Mouse (Mus musculus) lung, embryonic 14.5 days (tissue): ENCODE measurements around the gene Washc2. TPM values are rescaled to one million over a fixed set of nuclear protein-coding genes. Genes with fewer than 3 reads are reported as not detected.
"Not testable (repeated sequence)": the region's sequence is repeated elsewhere in the genome, so short reads cannot be mapped to it uniquely, and the experiment has no call there.

Experiments used
- ATAC-seq: fragments of 200-750 bp; cut with Nextera tagmentation; 2 replicates; pipeline ENCODE4 v1.8.0; 2017; ENCODE audit warnings: mild to moderate bottlenecking, moderate TSS enrichment, moderate library complexity; ENCODE audit not compliant: insufficient read depth
- DNase-seq: peaks from one replicate; pipeline ENCODE4 v3.0.0-alpha.2; 2015
- H3K27ac ChIP-seq: fragments of 300-500 bp; sonication (generic); 2 replicates; pipeline ENCODE4 v1.5.1; 2014; ENCODE audit warnings: low read depth, mild to moderate bottlenecking, moderate library complexity
- H3K27me3 ChIP-seq: fragments of 300-500 bp; sonication (generic); 2 replicates; pipeline ENCODE4 v1.6.1; 2014; ENCODE audit warnings: low read length, control low read depth; ENCODE audit not compliant: insufficient read depth
- H3K36me3 ChIP-seq: fragments of 300-500 bp; sonication (generic); 2 replicates; pipeline ENCODE4 v1.6.1; 2014; ENCODE audit warnings: control low read depth; ENCODE audit not compliant: insufficient read depth
- H3K4me1 ChIP-seq: fragments of 300-500 bp; sonication (generic); 2 replicates; pipeline ENCODE4 v1.6.1; 2014; ENCODE audit warnings: antibody characterized with exemption, control low read depth; ENCODE audit not compliant: insufficient read depth
- H3K4me2 ChIP-seq: fragments of 300-500 bp; sonication (generic); 2 replicates; pipeline ENCODE4 v1.6.1; 2014; ENCODE audit warnings: mild to moderate bottlenecking
- H3K4me3 ChIP-seq: fragments of 300-500 bp; sonication (generic); 2 replicates; pipeline ENCODE4 v1.5.1; 2014; ENCODE audit warnings: low read depth, low read length
- H3K9ac ChIP-seq: fragments of 300-500 bp; sonication (generic); 2 replicates; pipeline ENCODE4 v1.6.1; 2014
- H3K9me3 ChIP-seq: fragments of 300-500 bp; sonication (generic); 2 replicates; pipeline ENCODE4 v1.6.1; 2016; ENCODE audit warnings: low read depth, low read length, control low read depth
- CTCF ChIP-seq: IDR thresholded peaks from 2 replicates; pipeline ENCODE4 v1.5.1; 2016; ENCODE audit warnings: antibody characterized with exemption, low read depth
- WGBS: fragments of 180-500 bp; shearing (Covaris S2); extraction: QIAGEN DNeasy Blood & Tissue Kit; methylation state at CpG from one replicate; pipeline ENCODE4 v1.1.7; 2014; 5-methylcytosine and 5-hydroxymethylcytosine counted together
- polyA plus RNA-seq: library from polyadenylated mRNA; unstranded; fragments of >200 nt; fragmentation: Nextera tagmentation; extraction: Ambion mirVana; gene quantifications from 2 replicates; pipeline ENCODE4 v1.2.1, GENCODE M21; 2014

The Washc2 gene
- polyA plus RNA-seq, 1 experiment from 2014 or later: 42.4 TPM

DNA sequence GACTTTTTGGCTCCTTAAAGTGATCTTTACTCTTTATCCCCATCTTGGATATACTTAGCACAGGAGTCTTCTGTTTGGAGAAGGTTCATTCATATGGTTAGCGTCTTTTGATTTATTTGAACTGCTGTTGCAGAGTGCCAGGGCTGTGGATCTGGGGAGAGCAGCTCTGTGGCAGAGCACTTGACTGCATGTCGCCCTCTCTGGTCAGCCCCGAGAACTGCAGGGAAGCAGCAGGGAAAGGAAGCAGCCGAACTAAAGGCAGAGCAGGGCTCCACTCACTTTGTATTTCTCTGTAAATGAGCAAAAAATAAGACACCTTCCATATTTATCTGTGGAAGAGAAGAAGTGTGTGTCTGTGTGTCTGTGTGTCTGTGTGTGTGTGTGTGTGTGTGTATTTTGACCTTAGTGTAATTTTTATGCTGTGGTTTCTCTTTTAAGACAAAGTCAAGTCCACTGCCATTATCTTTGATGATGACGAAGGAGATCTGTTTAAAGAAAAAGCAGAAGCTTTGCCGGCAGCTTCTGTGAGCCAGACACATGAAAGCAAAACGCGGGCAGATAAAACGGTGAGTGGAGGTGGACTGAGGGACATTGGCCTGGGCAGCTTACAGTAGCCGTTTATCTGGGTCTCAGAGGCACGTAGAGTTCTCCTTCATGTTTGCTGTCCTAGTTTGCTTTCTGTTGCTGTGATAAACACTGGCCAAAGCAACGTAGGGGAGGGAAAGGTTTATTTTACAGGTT, 21.1 kb downstream of the Washc2 start:
- H3K36me3 ChIP-seq: peaks cover 67% of the 10 kb centered on the region
- no peak overlapping the region for H3K9ac ChIP-seq
- DNase-seq (peak; percentile 83), ATAC-seq (peak; percentile 44; the same call in 1 of the 2 replicates)
- 57% methylated on average over 12 of the region's 12 CpGs for WGBS
- H3K4me3 ChIP-seq: no peak overlapping the region
- peak; percentile 87 for TF ChIP-seq CTCF
- no peaks in the 10 kb centered on the region for H3K9me3 ChIP-seq
- H3K27ac ChIP-seq: no peak overlapping the region
- no peaks in the 10 kb centered on the region for H3K27me3 ChIP-seq
- no peaks in the 10 kb centered on the region for H3K4me1 ChIP-seq
- H3K4me2 ChIP-seq: no peak overlapping the region

DNA sequence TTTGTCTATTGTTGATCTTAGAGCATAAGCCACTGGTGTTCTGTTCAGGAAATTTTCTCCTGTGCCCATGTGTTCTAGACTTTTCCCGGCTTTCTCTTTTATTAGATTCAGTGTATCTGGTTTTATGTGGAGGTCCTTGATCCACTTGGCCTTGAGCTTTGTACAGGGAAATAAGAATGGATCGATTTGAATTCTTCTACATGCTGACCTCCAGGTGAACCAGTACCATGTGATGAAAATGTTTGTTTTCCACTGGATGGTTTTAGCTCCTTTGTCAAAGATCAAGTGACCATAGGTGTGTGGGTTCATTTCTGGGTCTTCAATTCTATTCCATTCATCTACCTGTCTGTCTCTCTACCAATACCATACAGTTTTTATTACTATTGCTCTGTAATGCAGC, 27.0 kb downstream of the Washc2 start:
- H3K4me2 ChIP-seq, DNase-seq, H3K9me3 ChIP-seq, H3K4me1 ChIP-seq, H3K27ac ChIP-seq, H3K27me3 ChIP-seq, H3K4me3 ChIP-seq, H3K9ac ChIP-seq, ATAC-seq: not testable (repeated sequence)
- H3K36me3 ChIP-seq: peaks cover 57% of the 10 kb centered on the region
- 90% methylated on average over 2 of the region's 2 CpGs for WGBS

DNA sequence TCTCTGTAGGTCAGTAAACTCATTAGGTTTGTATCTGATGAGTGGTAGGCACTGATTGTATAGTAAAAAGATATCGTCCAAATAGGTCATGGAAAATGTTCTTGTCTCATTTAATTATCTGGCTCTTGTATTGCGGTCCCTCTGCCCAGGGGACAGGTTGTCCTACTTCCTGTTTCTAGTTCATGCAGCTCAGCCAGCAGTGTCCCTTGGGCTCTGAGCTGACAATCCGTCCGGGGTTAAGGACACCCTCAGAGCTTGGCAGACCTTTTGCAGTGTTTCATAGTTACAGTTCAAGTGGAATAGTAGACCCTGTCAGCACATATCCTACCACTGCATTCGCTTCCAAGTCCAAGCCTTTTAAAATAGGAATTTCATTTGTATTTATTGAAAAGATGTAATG, 27.5 kb downstream of the Washc2 start:
- Histone ChIP-seq H3K27me3 (no peaks in the 10 kb centered on the region), H3K9ac (no peak overlapping the region), H3K4me3 (no peak overlapping the region), H3K9me3 (no peaks in the 10 kb centered on the region), H3K27ac (no peak overlapping the region), H3K4me2 (no peak overlapping the region), H3K4me1 (no peaks in the 10 kb centered on the region), H3K36me3 (peaks cover 60% of the 10 kb centered on the region)
- TF ChIP-seq CTCF: no peak
- 93% methylated on average over 5 of the region's 5 CpGs for WGBS
- no peak for DNase-seq
- ATAC-seq: no peak

DNA sequence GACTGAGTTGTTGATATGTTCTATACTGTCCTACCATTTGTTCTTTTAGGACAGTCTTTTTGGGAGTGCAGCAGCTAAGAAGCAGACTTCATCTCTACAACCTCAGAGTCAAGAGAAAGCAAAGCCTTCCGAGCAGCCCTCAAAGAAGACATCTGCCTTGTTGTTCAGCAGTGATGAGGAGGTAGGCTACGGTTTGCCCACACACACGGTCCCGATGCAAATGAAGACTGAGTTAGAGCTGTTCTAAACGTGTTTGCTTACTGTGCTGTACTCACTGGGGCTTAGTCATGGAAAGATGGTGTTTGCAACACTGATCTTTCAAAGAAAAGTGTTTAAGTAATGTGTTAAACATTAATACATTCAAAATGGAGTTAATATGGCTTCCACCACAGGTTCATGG, 30.2 kb downstream of the Washc2 start:
- Histone ChIP-seq H3K4me2 (no peak overlapping the region), H3K4me1 (no peaks in the 10 kb centered on the region), H3K9ac (no peak overlapping the region), H3K9me3 (no peaks in the 10 kb centered on the region), H3K27ac (no peak overlapping the region), H3K4me3 (no peak overlapping the region), H3K36me3 (peaks cover 56% of the 10 kb centered on the region), H3K27me3 (no peaks in the 10 kb centered on the region)
- 89% methylated on average over 5 of the region's 5 CpGs for WGBS
- no peak for TF ChIP-seq CTCF
- DNase-seq (no peak), ATAC-seq (no peak)

DNA sequence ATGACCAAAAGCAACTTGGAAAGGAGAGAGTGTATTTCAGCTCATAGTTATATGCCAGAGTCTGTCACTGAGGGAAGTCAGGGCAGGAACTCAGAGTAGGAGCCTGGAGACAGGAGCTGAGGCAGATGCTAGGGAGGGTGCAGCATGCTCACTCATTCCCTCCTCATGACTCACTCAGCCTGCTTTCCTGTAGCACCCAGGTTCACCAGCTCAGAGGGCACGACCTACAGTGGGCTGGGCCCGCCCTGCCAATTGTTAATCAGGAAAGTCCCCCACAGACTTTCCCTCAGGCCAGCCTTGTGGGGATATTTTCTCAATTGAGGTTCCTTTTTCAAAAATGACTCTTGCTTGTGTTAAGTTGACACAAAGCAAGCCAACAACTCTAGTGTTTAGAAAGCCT, 32.5 kb downstream of the Washc2 start:
- Histone ChIP-seq H3K4me2 (no peak overlapping the region), H3K4me3 (no peak overlapping the region), H3K36me3 (peaks cover 64% of the 10 kb centered on the region), H3K27ac (no peak overlapping the region), H3K4me1 (no peaks in the 10 kb centered on the region), H3K27me3 (no peaks in the 10 kb centered on the region), H3K9ac (no peak overlapping the region), H3K9me3 (no peaks in the 10 kb centered on the region)
- WGBS: 79% methylated on average over 2 of the region's 2 CpGs
- DNase-seq (no peak), ATAC-seq (no peak)
- TF ChIP-seq CTCF: no peak

DNA sequence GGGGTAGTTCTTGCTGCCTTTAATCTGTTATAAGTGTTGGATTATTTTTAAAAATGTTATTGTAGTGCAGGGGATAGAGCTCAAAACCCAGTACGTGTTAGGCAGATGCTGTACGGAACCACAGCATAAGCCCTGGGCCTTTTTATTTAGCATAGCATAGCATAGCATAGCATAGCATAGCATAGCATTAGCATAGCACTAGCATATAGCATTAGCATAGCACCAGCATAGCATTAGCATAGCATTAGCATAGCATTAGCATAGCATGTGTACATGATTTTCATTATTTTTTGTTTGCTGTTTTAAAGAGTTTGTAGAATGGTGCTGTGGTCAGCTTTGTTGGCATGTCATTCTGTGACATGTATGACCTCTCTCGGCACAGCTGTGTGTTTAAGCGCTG, 51.8 kb downstream of the Washc2 start:
- DNase-seq (no peak), ATAC-seq (no peak)
- Histone ChIP-seq H3K4me3 (no peak overlapping the region), H3K36me3 (peaks cover 38% of the 10 kb centered on the region), H3K9ac (no peak overlapping the region), H3K4me1 (no peaks in the 10 kb centered on the region), H3K9me3 (no peaks in the 10 kb centered on the region), H3K27me3 (no peaks in the 10 kb centered on the region), H3K4me2 (no peak overlapping the region), H3K27ac (no peak overlapping the region)
- no peak for TF ChIP-seq CTCF
- whole genome bisulfite sequencing: 90% methylated on average over 4 of the region's 4 CpGs

DNA sequence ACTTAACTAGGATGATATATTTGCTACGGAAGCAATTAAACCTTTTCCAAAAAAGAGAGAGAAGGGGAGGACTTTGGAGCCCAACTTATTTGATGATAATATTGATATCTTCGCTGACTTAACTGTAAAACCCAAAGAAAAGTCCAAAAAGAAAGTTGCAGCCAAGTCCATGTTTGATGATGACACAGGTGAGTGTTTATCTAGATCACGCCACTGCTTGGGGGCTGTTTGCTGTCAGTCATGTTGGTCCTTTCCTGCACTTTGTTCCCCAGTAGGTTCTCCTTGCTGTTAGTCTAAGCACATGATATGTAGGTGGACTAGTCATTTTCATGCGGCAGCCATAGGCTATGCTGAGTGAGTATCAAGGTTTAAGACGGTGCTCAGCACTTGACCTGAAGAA, 52.6 kb downstream of the Washc2 start:
- no peak overlapping the region for H3K4me2 ChIP-seq
- no peak for DNase-seq
- H3K9me3 ChIP-seq: no peaks in the 10 kb centered on the region

More for the DNA sequence above, 52.6 kb downstream of the Washc2 start:
- no peaks in the 10 kb centered on the region for H3K4me1 ChIP-seq
- H3K27ac ChIP-seq: no peak overlapping the region
- no peak overlapping the region for H3K4me3 ChIP-seq
- ATAC-seq: no peak
- no peaks in the 10 kb centered on the region for H3K27me3 ChIP-seq
- H3K9ac ChIP-seq: no peak overlapping the region
- WGBS: 93% methylated on average over 5 of the region's 5 CpGs
- H3K36me3 ChIP-seq: peaks cover 33% of the 10 kb centered on the region
- no peak for TF ChIP-seq CTCF
